Mouse (Mus musculus): Measurements from ENCODE around the gene Gm14214. TPM values are rescaled to one million over a fixed set of nuclear protein-coding genes. Genes with fewer than 3 reads are reported as not detected.

The Gm14214 gene
- not detected for total RNA-seq (2021)

- intact Hi-C loops (cut with DNase I) = no loop called here
- no peak for DNase-seq (ENCODE audit: low spot score)
These were observed at the start of gene Gm14214 for GRCm38 (mm10) chr2:154769930-154770329. Gm14214 (minus strand) TSS chr2:154770030.

GRCm38 (mm10) chr2:154818599-154818998 is 48.8 kb upstream of the Gm14214 start:
- intact Hi-C loops (cut with DNase I) = loop anchor here (5.0 kb wide), 1 partner anchor 34 kb away; no protein-coding TSS in a partner anchor

GRCm38 (mm10) chr2:154817788-154818187 is 48.0 kb upstream of the Gm14214 start:
- intact Hi-C loops (cut with DNase I) = loop anchor here (5.0 kb wide), 1 partner anchor 35 kb away; no protein-coding TSS in a partner anchor
- DNase-seq (ENCODE audit: low spot score) = no peak

More at GRCm38 (mm10) chr2:154818599-154818998, 48.8 kb upstream of the Gm14214 start:
- no peak for DNase-seq (ENCODE audit: low spot score)

GRCm38 (mm10) chr2:154817089-154817488 is 47.3 kb upstream of the Gm14214 start:
- no peak for DNase-seq (ENCODE audit: low spot score)
- intact Hi-C loops (cut with DNase I) = loop anchor here (5.0 kb wide), 1 partner anchor 35 kb away; no protein-coding TSS in a partner anchor

GRCm38 (mm10) chr2:154813426-154813825 is 43.6 kb upstream of the Gm14214 start:
- intact Hi-C loops (cut with DNase I) = no loop called here
- DNase-seq (ENCODE audit: low spot score) = no peak

- DNase-seq (ENCODE audit: low spot score) = no peak
- intact Hi-C loops (cut with DNase I) = no loop called here
These were observed 41.0 kb upstream of the Gm14214 start for GRCm38 (mm10) chr2:154810821-154811220.

GRCm38 (mm10) chr2:154809107-154809762 is 39.4 kb upstream of the Gm14214 start:
- intact Hi-C loops (cut with DNase I) = no loop called here
- DNase-seq (ENCODE audit: low spot score) = no peak

- no peak for DNase-seq (ENCODE audit: low spot score)
- intact Hi-C loops (cut with DNase I) = no loop called here
These were observed 37.9 kb upstream of the Gm14214 start for GRCm38 (mm10) chr2:154807689-154808088.

GRCm38 (mm10) chr2:154803845-154804244 is 34.0 kb upstream of the Gm14214 start:
- no peak for DNase-seq (ENCODE audit: low spot score)
- intact Hi-C loops (cut with DNase I) = no loop called here

- no peak for DNase-seq (ENCODE audit: low spot score)
- intact Hi-C loops (cut with DNase I) = no loop called here
These were observed 33.5 kb upstream of the Gm14214 start for GRCm38 (mm10) chr2:154803372-154803771.

- peak; percentile 79 for DNase-seq (ENCODE audit: low spot score)
- intact Hi-C loops (cut with DNase I) = loop anchor here (2.0 kb wide), 2 partner anchors 63 to 101 kb away; partner anchors contain the start of gene Eif2s2
These were observed 22.1 kb upstream of the Gm14214 start for GRCm38 (mm10) chr2:154791661-154792642.

- peak; percentile 94 for DNase-seq (ENCODE audit: low spot score)
- intact Hi-C loops (cut with DNase I) = no loop called here
These were observed 21.0 kb upstream of the Gm14214 start, which contains the start of the genes Raly and a for GRCm38 (mm10) chr2:154790656-154791483. Raly (plus strand) TSS chr2:154791096. a (plus strand) TSS chr2:154791402.

- no peak for DNase-seq (ENCODE audit: low spot score)
- intact Hi-C loops (cut with DNase I) = no loop called here
These were observed 20.3 kb upstream of the Gm14214 start for GRCm38 (mm10) chr2:154789977-154790655.

GRCm38 (mm10) chr2:154789381-154789780 is 19.6 kb upstream of the Gm14214 start:
- no peak for DNase-seq (ENCODE audit: low spot score)
- intact Hi-C loops (cut with DNase I) = no loop called here

- intact Hi-C loops (cut with DNase I) = no loop called here
These were observed 16.9 kb upstream of the Gm14214 start for GRCm38 (mm10) chr2:154786776-154787175.

GRCm38 (mm10) chr2:154786187-154786586 is 16.4 kb upstream of the Gm14214 start:
- intact Hi-C loops (cut with DNase I) = no loop called here
- DNase-seq (ENCODE audit: low spot score) = no peak

More at GRCm38 (mm10) chr2:154786776-154787175, 16.9 kb upstream of the Gm14214 start:
- DNase-seq (ENCODE audit: low spot score) = no peak

GRCm38 (mm10) chr2:154785284-154785683 is 15.5 kb upstream of the Gm14214 start:
- no peak for DNase-seq (ENCODE audit: low spot score)
- intact Hi-C loops (cut with DNase I) = no loop called here

GRCm38 (mm10) chr2:154782856-154783650 is 13.2 kb upstream of the Gm14214 start:
- intact Hi-C loops (cut with DNase I) = loop anchor here (5.0 kb wide), 1 partner anchor 71 kb away; no protein-coding TSS in a partner anchor
- no peak for DNase-seq (ENCODE audit: low spot score)
